Mouse (Mus musculus) limb, embryonic 14.5 days (tissue): ENCODE measurements around the gene Apc2. TPM values are rescaled to one million over a fixed set of nuclear protein-coding genes. Genes with fewer than 3 reads are reported as not detected.
"Not testable (repeated sequence)": the region's sequence is repeated elsewhere in the genome, so short reads cannot be mapped to it uniquely, and the experiment has no call there.

Experiments used
- ATAC-seq: fragments of 200-750 bp; cut with Nextera tagmentation; 2 replicates; pipeline ENCODE4 v1.8.0; 2017; ENCODE audit warnings: low read depth, moderate number of reproducible peaks, moderate TSS enrichment; ENCODE audit not compliant: low FRiP score
- DNase-seq: peaks from one replicate; pipeline ENCODE4 v3.0.0-alpha.2; 2015; ENCODE audit warnings: low spot score
- H3K27ac ChIP-seq: fragments of 300-500 bp; sonication (generic); replicated peaks from 2 replicates; pipeline ENCODE4 v1.5.1; 2014; ENCODE audit warnings: low read depth, mild to moderate bottlenecking, low read length, moderate library complexity, mixed read lengths
- H3K27me3 ChIP-seq: fragments of 300-500 bp; sonication (generic); 2 replicates; pipeline ENCODE4 v1.6.1; 2014; ENCODE audit warnings: low read length, mixed read lengths; ENCODE audit not compliant: control insufficient read depth, insufficient read depth
- H3K36me3 ChIP-seq: fragments of 300-500 bp; sonication (generic); 2 replicates; pipeline ENCODE4 v1.6.1; 2014; ENCODE audit warnings: mild to moderate bottlenecking, low read length, moderate library complexity, mixed read lengths; ENCODE audit not compliant: control insufficient read depth, insufficient read depth
- H3K4me1 ChIP-seq: fragments of 300-500 bp; sonication (generic); 2 replicates; pipeline ENCODE4 v1.6.1; 2014; ENCODE audit warnings: antibody characterized with exemption, low read length, mixed read lengths; ENCODE audit not compliant: control insufficient read depth, insufficient read depth
- H3K4me2 ChIP-seq: fragments of 300-500 bp; sonication (generic); replicated peaks from 2 replicates; pipeline ENCODE4 v1.6.1; 2014; ENCODE audit warnings: low read depth, mild to moderate bottlenecking, low read length, moderate library complexity; ENCODE audit not compliant: severe bottlenecking
- H3K4me3 ChIP-seq: fragments of 300-500 bp; sonication (generic); replicated peaks from 2 replicates; pipeline ENCODE4 v1.5.1; 2014; ENCODE audit warnings: low read length
- H3K9ac ChIP-seq: fragments of 300-500 bp; sonication (generic); 2 replicates; pipeline ENCODE4 v1.6.1; 2014; ENCODE audit warnings: mild to moderate bottlenecking, low read depth, low read length, moderate library complexity; ENCODE audit not compliant: severe bottlenecking
- H3K9me3 ChIP-seq: fragments of 300-500 bp; sonication (generic); 2 replicates; pipeline ENCODE4 v1.6.1; 2016; ENCODE audit warnings: low read length; ENCODE audit not compliant: control insufficient read depth
- POLR2A ChIP-seq: fragments of 200-500 bp; IDR thresholded peaks from 2 replicates; pipeline ENCODE4 v1.8.0; 2012; ENCODE audit warnings: inconsistent platforms, mild to moderate bottlenecking, moderate library complexity, borderline replicate concordance; ENCODE audit not compliant: insufficient read depth, insufficient read length; ENCODE audit errors: extremely low read depth
- WGBS: fragments of 180-500 bp; shearing (Covaris S2); extraction: QIAGEN DNeasy Blood & Tissue Kit; methylation state at CpG from one replicate; pipeline ENCODE4 v1.1.7; 2014; 5-methylcytosine and 5-hydroxymethylcytosine counted together
- polyA plus RNA-seq, 2 experiments: library from polyadenylated mRNA; depleted of rRNA in 1 of 2; stranded (reverse) in 1 of 2; unstranded in 1 of 2; fragments of >200 nt; fragmentation: Nextera tagmentation in 1 of 2; extraction: Ambion mirVana in 1 of 2; gene quantifications; 2 replicates each; pipeline versions ENCODE4 v1.2.1 to v1.2.3; 2012 to 2014

The Apc2 gene
- 2.5 and 3.3 TPM in 2 replicates for polyA plus RNA-seq (2012; rRNA removed)
- polyA plus RNA-seq (2014; fragmentation: Nextera tagmentation; extraction: Ambion mirVana) = 1.5 and 1.8 TPM in 2 replicates

DNA sequence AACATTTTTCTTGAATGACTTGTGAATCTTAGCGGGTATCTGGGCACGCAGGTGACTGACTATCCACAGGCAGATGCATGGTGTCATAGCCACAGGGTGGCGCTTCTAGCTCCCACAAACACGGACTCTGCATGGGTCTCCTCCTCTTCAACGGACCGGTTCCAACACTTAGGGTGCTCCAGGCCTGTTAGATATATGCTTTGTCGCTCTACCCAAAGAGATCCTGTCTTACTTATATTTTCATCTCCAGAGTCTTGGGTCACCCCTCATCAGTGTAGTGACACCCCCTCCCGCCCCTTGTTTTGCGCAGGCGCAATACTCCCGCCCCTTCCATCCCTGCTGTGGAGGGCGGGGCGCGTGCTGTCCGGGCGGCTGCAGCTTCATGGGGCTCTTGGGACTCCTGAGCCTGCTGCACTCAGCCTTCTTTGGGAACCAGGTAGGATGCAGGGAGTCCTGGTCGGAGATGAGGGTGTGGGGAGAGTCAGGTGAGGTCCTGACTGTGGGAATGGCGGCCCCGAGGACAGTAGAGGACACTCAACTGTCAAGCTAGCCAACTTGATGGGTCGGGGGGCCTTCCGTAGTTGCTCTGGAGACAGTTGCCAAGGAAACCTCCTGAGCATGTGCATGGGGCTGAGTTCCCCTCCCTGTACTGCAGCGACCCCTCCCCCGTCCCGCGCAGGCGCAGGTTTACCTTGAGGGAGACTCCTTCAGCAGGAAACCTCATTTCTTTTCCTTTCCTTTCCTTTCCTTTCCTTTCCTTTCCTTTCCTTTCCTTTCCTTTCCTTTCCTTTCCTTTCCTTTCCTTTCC, at the start of gene Apc2:
TSS of gene Apc2 (plus strand) at position 360 of the 808 bp plus-strand sequence.
- Histone ChIP-seq H3K4me1 (peaks cover 17% of the 10 kb centered on the region), H3K27ac (peak within 1 kb of the TSS; percentile 43; the same call in 1 of the 2 replicates), H3K36me3 (peaks cover 22% of the 10 kb centered on the region), H3K9ac (peak within 1 kb of the TSS; percentile 52), H3K4me2 (peak within 1 kb of the TSS; percentile 62), H3K4me3 (peak within 1 kb of the TSS; percentile 43), H3K27me3 (peaks cover 27% of the 10 kb centered on the region), H3K9me3 (no peaks in the 10 kb centered on the region)
- TF ChIP-seq POLR2A = no peak
- 1% methylated on average over 26 of the region's 26 CpGs for WGBS
- peak; percentile 74 for DNase-seq
- peak; percentile 70 for ATAC-seq

DNA sequence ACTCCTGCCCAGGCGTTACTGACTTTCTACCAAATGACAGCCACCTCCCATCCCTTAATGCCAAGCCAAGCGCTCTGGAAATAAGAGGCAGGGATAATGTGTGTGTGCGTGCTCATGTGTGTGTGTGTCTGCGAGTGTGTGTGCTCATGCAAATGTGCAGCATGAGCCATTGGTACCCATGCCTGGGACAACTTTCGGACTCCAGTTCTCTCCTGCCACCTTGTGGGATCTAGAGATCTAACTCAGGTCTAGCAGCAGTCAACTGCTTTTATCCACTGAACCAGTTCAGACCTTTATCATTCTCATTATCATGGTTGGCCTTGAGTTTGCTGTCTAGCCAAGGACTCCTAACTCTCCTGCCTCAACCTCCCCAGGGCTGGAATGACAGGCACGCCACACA, 47.9 kb upstream of the Apc2 start:
- Histone ChIP-seq H3K27me3 (no peaks in the 10 kb centered on the region), H3K4me1 (peaks cover 11% of the 10 kb centered on the region; the same call in 1 of the 2 replicates), H3K36me3 (peaks cover 21% of the 10 kb centered on the region), H3K9ac (no peak overlapping the region), H3K9me3 (no peaks in the 10 kb centered on the region), H3K27ac (no peak overlapping the region), H3K4me2 (no peak overlapping the region), H3K4me3 (no peak overlapping the region)
- no peak for ATAC-seq
- peak; percentile 44 for DNase-seq
- WGBS = 53% methylated on average over 6 of the region's 6 CpGs
- TF ChIP-seq POLR2A = no peak

GRCm38 (mm10) chr10:80248437-80248836, 47.3 kb upstream of the Apc2 start:
- H3K27me3 ChIP-seq, ATAC-seq, H3K27ac ChIP-seq, H3K9me3 ChIP-seq, DNase-seq, H3K9ac ChIP-seq: not testable (repeated sequence)
- 34% methylated on average over 3 of the region's 3 CpGs for WGBS
- Histone ChIP-seq H3K36me3 (peaks cover 21% of the 10 kb centered on the region), H3K4me2 (peak overlapping the region; percentile 89), H3K4me1 (peaks cover 11% of the 10 kb centered on the region; the same call in 1 of the 2 replicates), H3K4me3 (peak overlapping the region; percentile 74)

DNA sequence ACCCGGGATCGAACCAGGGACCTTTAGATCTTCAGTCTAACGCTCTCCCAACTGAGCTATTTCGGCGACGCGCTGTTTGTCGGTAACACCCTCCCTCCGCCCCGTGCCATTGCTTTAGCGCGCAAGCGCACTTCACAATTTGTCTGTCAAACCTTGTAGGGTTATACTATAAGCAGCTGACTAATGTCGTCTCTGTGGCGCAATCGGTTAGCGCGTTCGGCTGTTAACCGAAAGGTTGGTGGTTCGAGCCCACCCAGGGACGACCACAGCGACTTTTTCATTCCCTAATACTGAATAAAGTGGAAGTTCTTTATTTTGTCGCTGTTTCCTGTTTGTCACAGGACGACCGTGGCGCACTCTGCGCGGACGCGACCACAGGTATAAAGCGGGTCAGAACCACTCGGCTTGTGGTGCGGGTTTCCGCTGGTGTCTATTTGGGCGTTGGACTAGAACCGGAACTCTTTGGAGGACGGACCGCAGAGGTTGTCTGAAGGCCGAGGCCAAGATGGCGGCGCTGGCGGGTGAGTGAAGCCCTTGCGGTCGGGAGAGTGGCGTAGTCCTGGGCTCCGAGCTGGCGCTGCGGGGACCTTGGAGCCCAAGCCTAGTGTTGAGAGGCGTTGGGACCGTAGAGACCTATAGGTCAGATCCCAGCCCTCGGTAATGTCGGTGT, 46.7 kb upstream of the Apc2 start, which contains the start of gene Ndufs7:
TSS of gene Ndufs7 (plus strand) at position 151 of the 670 bp plus-strand sequence.
- Histone ChIP-seq H3K27me3 (no peaks in the 10 kb centered on the region), H3K9ac (peak within 1 kb of the TSS; percentile 73), H3K4me2 (peak within 1 kb of the TSS; percentile 89), H3K36me3 (peaks cover 21% of the 10 kb centered on the region), H3K4me3 (peak within 1 kb of the TSS; percentile 74), H3K9me3 (no peaks in the 10 kb centered on the region), H3K27ac (peak within 1 kb of the TSS; percentile 82), H3K4me1 (peaks cover 11% of the 10 kb centered on the region; the same call in 1 of the 2 replicates)
- under 1% methylated on average over 53 of the region's 53 CpGs for WGBS
- TF ChIP-seq POLR2A = peak; percentile 95; the same call in 1 of the 2 replicates
- DNase-seq = peak; percentile 94
- ATAC-seq = peak; percentile 93

GRCm38 (mm10) chr10:80250059-80250458, 45.7 kb upstream of the Apc2 start:
- WGBS = 45% methylated on average over 2 of the region's 2 CpGs
- no peak for ATAC-seq
- Histone ChIP-seq H3K4me1 (peaks cover 11% of the 10 kb centered on the region; the same call in 1 of the 2 replicates), H3K27ac (0 out of 2 replicates have a peak overlapping the region, but pooled peaks have one; percentile 82), H3K27me3 (no peaks in the 10 kb centered on the region), H3K36me3 (peaks cover 23% of the 10 kb centered on the region), H3K4me2 (peak overlapping the region; percentile 89), H3K4me3 (peak overlapping the region; percentile 74), H3K9ac (peak overlapping the region; percentile 73), H3K9me3 (no peaks in the 10 kb centered on the region)
- no peak for DNase-seq
- TF ChIP-seq POLR2A = no peak
